In the genomic region with DNA sequence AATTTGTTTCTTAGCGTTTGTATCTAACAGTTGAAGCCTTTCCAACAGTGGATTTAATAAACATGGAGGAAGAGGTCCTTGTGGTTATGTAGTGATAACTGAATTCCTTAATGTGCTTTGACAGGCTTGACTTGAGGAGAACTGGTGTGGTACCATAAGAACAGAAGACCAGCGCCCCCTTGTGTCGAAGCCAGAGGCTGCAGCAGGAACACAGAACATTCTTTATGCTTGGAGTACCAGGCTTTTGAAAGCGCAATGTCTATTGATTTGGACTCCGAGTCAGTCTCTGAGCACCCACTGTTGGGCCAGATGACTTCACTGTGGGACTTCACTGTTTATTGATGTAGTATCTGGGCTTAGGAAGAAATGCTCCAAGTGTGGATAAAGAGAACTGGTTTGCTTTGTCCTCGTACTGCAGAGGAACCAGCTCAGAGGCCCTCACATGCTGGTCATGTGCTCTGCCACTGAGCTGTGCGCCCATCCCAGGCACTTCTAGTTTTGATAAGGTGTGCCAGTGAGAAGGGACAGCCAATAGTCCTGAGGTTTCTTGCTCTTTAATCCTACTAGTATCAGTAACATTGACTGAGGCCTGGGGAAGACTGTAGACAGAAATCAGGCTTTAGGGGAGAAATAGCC, we compare ENCODE assay signal across 8 mouse cellular contexts. TPM values are rescaled to one million over a fixed set of nuclear protein-coding genes. Genes with fewer than 3 reads are reported as not detected.
DNase-seq lines count a peak whose midpoint lies in the region; ATAC-seq lines count a peak whose summit lies in the region.

No protein-coding gene starts in this region.

- ATAC-seq in megakaryocyte-erythroid progenitor cell, adult 5-6 weeks (replicated peaks; ENCODE audit: low FRiP score, low TSS enrichment, poor library complexity, severe bottlenecking): peak; percentile 91

- DNase-seq in R1 (ENCODE audit: low read depth, low spot score): peak; percentile 90
- DNase-seq in cerebellum, adult 9-10 months: peak; percentile 79
- peak; percentile 95 to 99 for DNase-seq in frontal cortex, postnatal 36 days (ENCODE audit: low spot score in 2 of 2)
- peak; percentile 85 for DNase-seq in induced T-regulatory cell, adult 2 months (ENCODE audit: low read depth)
- peak; percentile 80 to 98 for DNase-seq in left cerebral cortex, adult 9 months (ENCODE audit: low spot score in 2 of 2)
- DNase-seq in right cerebral cortex, postnatal 25 days: peak; percentile 86
- peak; percentile 84 for DNase-seq in urinary bladder, postnatal 25 days (ENCODE audit: low spot score)

RNA-seq across cellular contexts. Expression of a gene that starts 7.8 kb away (rescaled TPM):
- total RNA-seq in megakaryocyte-erythroid progenitor cell, adult 5-6 weeks (2014; fragmentation: Nextera tagmentation): 132 and 148 TPM in 2 replicates
- 100 and 139 TPM in 2 replicates for total RNA-seq in megakaryocyte-erythroid progenitor cell, adult 5-6 weeks (2017)

RNA-seq across cellular contexts. Expression of a gene that starts 38.4 kb away (rescaled TPM):
- 202 and 265 TPM in 2 replicates for total RNA-seq in megakaryocyte-erythroid progenitor cell, adult 5-6 weeks (2014; fragmentation: Nextera tagmentation)
- 147 and 148 TPM in 2 replicates for total RNA-seq in megakaryocyte-erythroid progenitor cell, adult 5-6 weeks (2017)

RNA-seq across cellular contexts. Expression of a gene that starts 39.1 kb away (rescaled TPM):
- 47.7 and 54.8 TPM in 2 replicates for total RNA-seq in megakaryocyte-erythroid progenitor cell, adult 5-6 weeks (2014; fragmentation: Nextera tagmentation)
- 42.8 and 44.4 TPM in 2 replicates for total RNA-seq in megakaryocyte-erythroid progenitor cell, adult 5-6 weeks (2017)

Comparison
In these comparisons a context has a peak if more than half of its experiments do, and no peak if none do; other contexts are left out.
1. Peak in every context shown above with its lines: DNase-seq and ATAC-seq.